Mouse (Mus musculus) embryonic facial prominence, embryonic 10.5 days (tissue): ENCODE data around the gene Lonp2. TPM values are rescaled to one million over a fixed set of nuclear protein-coding genes. Genes with fewer than 3 reads are reported as not detected.

Source experiments
- DNase-seq: peaks from one replicate; pipeline ENCODE4 v3.0.0-alpha.2; 2017; ENCODE audit warnings: low spot score
- H3K27ac ChIP-seq: fragments of 300-500 bp; sonication (generic); replicated peaks from 2 replicates; pipeline ENCODE4 v1.5.1; 2016; ENCODE audit warnings: mild to moderate bottlenecking
- H3K27me3 ChIP-seq: fragments of 300-500 bp; sonication (generic); replicated peaks from 2 replicates; pipeline ENCODE4 v1.6.1; 2016; ENCODE audit warnings: low read depth, mild to moderate bottlenecking; ENCODE audit not compliant: poor library complexity, severe bottlenecking
- H3K36me3 ChIP-seq: fragments of 300-500 bp; sonication (generic); replicated peaks from 2 replicates; pipeline ENCODE4 v1.6.1; 2016; ENCODE audit warnings: mild to moderate bottlenecking, moderate library complexity
- H3K4me1 ChIP-seq: fragments of 300-500 bp; sonication (generic); 2 replicates; pipeline ENCODE4 v1.6.1; 2016
- H3K4me3 ChIP-seq: fragments of 300-500 bp; sonication (generic); 2 replicates; pipeline ENCODE4 v1.5.1; 2016; ENCODE audit warnings: mild to moderate bottlenecking, moderate library complexity
- H3K9me3 ChIP-seq: fragments of 300-500 bp; sonication (generic); 2 replicates; pipeline ENCODE4 v1.6.1; 2016; ENCODE audit warnings: mild to moderate bottlenecking
- WGBS: fragments of 180-500 bp; shearing (Covaris S2); methylation state at CpG from one replicate; pipeline ENCODE4 v1.1.7; 2016; 5-methylcytosine and 5-hydroxymethylcytosine counted together
- polyA plus RNA-seq: library from polyadenylated mRNA; unstranded; fragments of >200 nt; fragmentation: Nextera tagmentation; extraction: Ambion mirVana; gene quantifications from 2 replicates; pipeline ENCODE4 v1.2.1, GENCODE M21; 2016

Gene Lonp2
- polyA plus RNA-seq, 1 experiment from 2014 or later = 50.5 TPM

- 91% methylated on average over 4 of the region's 4 CpGs for WGBS
Observed at GRCm38 (mm10) chr8:86631395-86631794, 7.6 kb downstream of the Lonp2 start.

GRCm38 (mm10) chr8:86637826-86638225 lies 14.0 kb downstream of the Lonp2 start:
- Histone ChIP-seq H3K9me3 (no peaks in the 10 kb centered on the region), H3K4me1 (no peaks in the 10 kb centered on the region), H3K27ac (no peak overlapping the region), H3K27me3 (no peaks in the 10 kb centered on the region), H3K4me3 (no peak overlapping the region), H3K36me3 (peaks cover 77% of the 10 kb centered on the region)
- 87% methylated on average over 4 of the region's 4 CpGs for WGBS
- DNase-seq = no peak

More at GRCm38 (mm10) chr8:86631395-86631794, 7.6 kb downstream of the Lonp2 start:
- Histone ChIP-seq H3K36me3 (peaks cover 30% of the 10 kb centered on the region), H3K4me3 (no peak overlapping the region), H3K27ac (no peak overlapping the region), H3K9me3 (no peaks in the 10 kb centered on the region), H3K4me1 (no peaks in the 10 kb centered on the region), H3K27me3 (no peaks in the 10 kb centered on the region)
- no peak for DNase-seq

- no peak for DNase-seq
- WGBS = 86% methylated on average over 4 of the region's 4 CpGs
- no peaks in the 10 kb centered on the region for H3K27me3 ChIP-seq
- no peak overlapping the region for H3K4me3 ChIP-seq
- peaks cover 74% of the 10 kb centered on the region for H3K36me3 ChIP-seq
- no peaks in the 10 kb centered on the region for H3K4me1 ChIP-seq
- no peaks in the 10 kb centered on the region for H3K9me3 ChIP-seq
- no peak overlapping the region for H3K27ac ChIP-seq
Observed at GRCm38 (mm10) chr8:86638981-86639380, 15.1 kb downstream of the Lonp2 start.

GRCm38 (mm10) chr8:86642682-86643081 lies 18.8 kb downstream of the Lonp2 start:
- peaks cover 41% of the 10 kb centered on the region for H3K36me3 ChIP-seq
- H3K27ac ChIP-seq = no peak overlapping the region
- WGBS = 84% methylated on average over 3 of the region's 3 CpGs
- no peak for DNase-seq
- no peak overlapping the region for H3K4me3 ChIP-seq
- H3K9me3 ChIP-seq = no peaks in the 10 kb centered on the region
- no peaks in the 10 kb centered on the region for H3K27me3 ChIP-seq
- no peaks in the 10 kb centered on the region for H3K4me1 ChIP-seq

- Histone ChIP-seq H3K27ac (no peak overlapping the region), H3K27me3 (no peaks in the 10 kb centered on the region), H3K4me3 (no peak overlapping the region), H3K9me3 (no peaks in the 10 kb centered on the region), H3K4me1 (no peaks in the 10 kb centered on the region), H3K36me3 (peaks cover 24% of the 10 kb centered on the region)
- no peak for DNase-seq
- 93% methylated on average over 4 of the region's 4 CpGs for WGBS
Observed at GRCm38 (mm10) chr8:86644661-86645060, 20.8 kb downstream of the Lonp2 start.

GRCm38 (mm10) chr8:86647771-86648170 lies 23.9 kb downstream of the Lonp2 start:
- Histone ChIP-seq H3K27ac (no peak overlapping the region), H3K27me3 (no peaks in the 10 kb centered on the region), H3K9me3 (no peaks in the 10 kb centered on the region), H3K4me1 (no peaks in the 10 kb centered on the region), H3K36me3 (peaks cover 18% of the 10 kb centered on the region), H3K4me3 (no peak overlapping the region)
- no peak for DNase-seq
- WGBS = 91% methylated on average over 3 of the region's 3 CpGs

GRCm38 (mm10) chr8:86651416-86651815 lies 27.6 kb downstream of the Lonp2 start:
- no peaks in the 10 kb centered on the region for H3K9me3 ChIP-seq
- H3K27ac ChIP-seq = no peak overlapping the region
- no peaks in the 10 kb centered on the region for H3K27me3 ChIP-seq
- H3K4me1 ChIP-seq = no peaks in the 10 kb centered on the region
- peaks cover 40% of the 10 kb centered on the region for H3K36me3 ChIP-seq
- 86% methylated on average over 5 of the region's 5 CpGs for WGBS
- DNase-seq = no peak
- no peak overlapping the region for H3K4me3 ChIP-seq

GRCm38 (mm10) chr8:86652546-86652945 lies 28.7 kb downstream of the Lonp2 start:
- WGBS = 81% methylated on average over 2 of the region's 2 CpGs
- DNase-seq = no peak
- H3K9me3 ChIP-seq = no peaks in the 10 kb centered on the region
- H3K36me3 ChIP-seq = peaks cover 40% of the 10 kb centered on the region
- H3K27me3 ChIP-seq = no peaks in the 10 kb centered on the region
- no peaks in the 10 kb centered on the region for H3K4me1 ChIP-seq
- H3K4me3 ChIP-seq = no peak overlapping the region
- no peak overlapping the region for H3K27ac ChIP-seq

GRCm38 (mm10) chr8:86654578-86654977 lies 30.7 kb downstream of the Lonp2 start:
- Histone ChIP-seq H3K36me3 (peaks cover 50% of the 10 kb centered on the region), H3K4me3 (no peak overlapping the region), H3K4me1 (no peaks in the 10 kb centered on the region), H3K27ac (no peak overlapping the region), H3K9me3 (no peaks in the 10 kb centered on the region), H3K27me3 (no peaks in the 10 kb centered on the region)
- DNase-seq = no peak
- 83% methylated on average over 1 of the region's 1 CpGs for WGBS

- H3K9me3 ChIP-seq = no peaks in the 10 kb centered on the region
- no peak for DNase-seq
Observed at GRCm38 (mm10) chr8:86668750-86669149, 44.9 kb downstream of the Lonp2 start.

GRCm38 (mm10) chr8:86669259-86669658 lies 45.4 kb downstream of the Lonp2 start:
- 78% methylated on average over 4 of the region's 4 CpGs for WGBS
- Histone ChIP-seq H3K36me3 (peaks cover 29% of the 10 kb centered on the region), H3K27ac (no peak overlapping the region), H3K4me3 (no peak overlapping the region), H3K9me3 (no peaks in the 10 kb centered on the region), H3K27me3 (no peaks in the 10 kb centered on the region), H3K4me1 (no peaks in the 10 kb centered on the region)
- DNase-seq = no peak

More at GRCm38 (mm10) chr8:86668750-86669149, 44.9 kb downstream of the Lonp2 start:
- H3K4me3 ChIP-seq = no peak overlapping the region
- H3K27me3 ChIP-seq = no peaks in the 10 kb centered on the region
- peaks cover 24% of the 10 kb centered on the region for H3K36me3 ChIP-seq
- H3K4me1 ChIP-seq = no peaks in the 10 kb centered on the region
- H3K27ac ChIP-seq = no peak overlapping the region

GRCm38 (mm10) chr8:86686629-86687028 lies 62.8 kb downstream of the Lonp2 start:
- Histone ChIP-seq H3K27ac (no peak overlapping the region), H3K4me3 (no peak overlapping the region), H3K9me3 (no peaks in the 10 kb centered on the region), H3K27me3 (no peaks in the 10 kb centered on the region), H3K4me1 (0 out of 2 replicates have a peak, but pooled peaks cover 4% of the 10 kb centered on the region), H3K36me3 (peaks cover 7% of the 10 kb centered on the region; the same call in 1 of the 2 replicates)
- DNase-seq = no peak
- WGBS = 57% methylated on average over 3 of the region's 3 CpGs

GRCm38 (mm10) chr8:86692107-86692506 lies 68.3 kb downstream of the Lonp2 start:
- 0 out of 2 replicates have a peak, but pooled peaks cover 4% of the 10 kb centered on the region for H3K4me1 ChIP-seq
- no peaks in the 10 kb centered on the region for H3K27me3 ChIP-seq
- WGBS = 87% methylated on average over 1 of the region's 1 CpGs
- no peak overlapping the region for H3K27ac ChIP-seq
- no peaks in the 10 kb centered on the region for H3K9me3 ChIP-seq
- DNase-seq = no peak
- peaks cover 11% of the 10 kb centered on the region; the same call in 1 of the 2 replicates for H3K36me3 ChIP-seq
- no peak overlapping the region for H3K4me3 ChIP-seq

GRCm38 (mm10) chr8:86694011-86694410 lies 70.2 kb downstream of the Lonp2 start:
- Histone ChIP-seq H3K36me3 (peaks cover 9% of the 10 kb centered on the region; the same call in 1 of the 2 replicates), H3K9me3 (no peaks in the 10 kb centered on the region), H3K27ac (no peak overlapping the region), H3K27me3 (no peaks in the 10 kb centered on the region), H3K4me3 (no peak overlapping the region), H3K4me1 (no peaks in the 10 kb centered on the region)
- WGBS = 90% methylated on average over 1 of the region's 1 CpGs
- no peak for DNase-seq
